In genomic region chr8:123826001-123826400, GRCm38 (mm10) we compare ENCODE assay signal across 11 mouse cellular contexts. TPM values are rescaled to one million over a fixed set of nuclear protein-coding genes. Genes with fewer than 3 reads are reported as not detected.
DNase-seq lines count a peak whose midpoint lies in the region; ATAC-seq and TF ChIP-seq lines count a peak whose summit lies in the region.
"Had no signal": no experiment of that assay in that cellular context is flagged by ENCODE, and none has a peak within 500 bp of the region (broad histone marks: within the 10 kb centered on the region; RNA-seq: fewer than 3 reads in every experiment).

No protein-coding gene starts in this region.

- no peak for TF ChIP-seq POLR2A in cerebellum, adult 2 months (IDR thresholded peaks at IDR 0.05; ENCODE audit: borderline replicate concordance, insufficient read depth, low read length)

- H3K9ac ChIP-seq in lung, embryonic 14.5 days, result no peak overlapping the region
- H3K9ac ChIP-seq: embryonic facial prominence, embryonic 15.5 days; hindbrain, embryonic 15.5 days; liver, embryonic 13.5 days had no signal

- H3K9me3 ChIP-seq in lung, embryonic 14.5 days (ENCODE audit: low read depth, low read length), result no peaks in the 10 kb centered on the region
- H3K9me3 ChIP-seq: hindbrain, embryonic 15.5 days had no signal

- 32% methylated on average over 9 of the region's 9 CpGs for WGBS in cerebellum, adult 2 months
- 58% methylated on average over 9 of the region's 9 CpGs for WGBS in lung, embryonic 14.5 days

- H3K36me3 ChIP-seq in lung, embryonic 14.5 days (ENCODE audit: insufficient read depth), result peaks cover 42% of the 10 kb centered on the region

- DNase-seq in cerebellum, adult 2 months, result peak; percentile 45 to 47
- DNase-seq in cerebellum, adult 9-11 months, result no peak
- DNase-seq in lung, embryonic 14.5 days, result peak; percentile 50
- DNase-seq in lung, postnatal 25 days (ENCODE audit: low spot score), result no peak
- peak; percentile 48 to 72 for DNase-seq in cerebellum, postnatal 25 days
- no peak for DNase-seq in adrenal gland, postnatal 25 days
- DNase-seq in layer of hippocampus, adult 9-11 months, result no peak
- DNase-seq: liver, embryonic 13.5 days had no signal

- H3K4me1 ChIP-seq in cerebellum, adult 2 months (ENCODE audit: control insufficient read depth, insufficient read depth, low read length), result peaks cover 32% of the 10 kb centered on the region
- no peaks in the 10 kb centered on the region for H3K4me1 ChIP-seq in lung, embryonic 14.5 days (ENCODE audit: insufficient read depth)
- H3K4me1 ChIP-seq: embryonic facial prominence, embryonic 15.5 days; hindbrain, embryonic 15.5 days had no signal

- no peaks in the 10 kb centered on the region for H3K27me3 ChIP-seq in cerebellum, adult 2 months (ENCODE audit: control insufficient read depth, insufficient read depth, low read length)
- H3K27me3 ChIP-seq in lung, embryonic 14.5 days (ENCODE audit: insufficient read depth, low read length), result no peaks in the 10 kb centered on the region
- H3K27me3 ChIP-seq: embryonic facial prominence, embryonic 15.5 days; hindbrain, embryonic 15.5 days; liver, embryonic 13.5 days had no signal

- no peak for ATAC-seq in lung, embryonic 14.5 days (ENCODE audit: insufficient read depth)
- ATAC-seq in megakaryocyte progenitor cell, adult 5-6 weeks (replicated peaks; ENCODE audit: poor library complexity), result peak; percentile 47; the same call in 1 of the 2 replicates

- H3K4me3 ChIP-seq in cerebellum, adult 2 months (replicated peaks; ENCODE audit: insufficient read depth, low read depth, low read length), result no peak overlapping the region
- H3K4me3 ChIP-seq in lung, embryonic 14.5 days (ENCODE audit: low read depth, low read length), result no peak overlapping the region
- H3K4me3 ChIP-seq: embryonic facial prominence, embryonic 15.5 days; hindbrain, embryonic 15.5 days; liver, embryonic 13.5 days had no signal

- H3K4me2 ChIP-seq in lung, embryonic 14.5 days, result no peak overlapping the region
- H3K4me2 ChIP-seq: embryonic facial prominence, embryonic 15.5 days; hindbrain, embryonic 15.5 days; liver, embryonic 13.5 days had no signal

- peak overlapping the region; percentile 12; the same call in 1 of the 2 replicates for H3K27ac ChIP-seq in cerebellum, adult 2 months (ENCODE audit: insufficient read depth, low read length)
- H3K27ac ChIP-seq in lung, embryonic 14.5 days (ENCODE audit: low read depth), result no peak overlapping the region
- H3K27ac ChIP-seq: embryonic facial prominence, embryonic 15.5 days; hindbrain, embryonic 15.5 days; liver, embryonic 13.5 days had no signal

- TF ChIP-seq CTCF in cerebellum, adult 2 months (IDR thresholded peaks at IDR 0.05; ENCODE audit: borderline replicate concordance, insufficient read depth, low read depth, low read length), result peak; percentile 83
- peak; percentile 66 for TF ChIP-seq CTCF in lung, embryonic 14.5 days (IDR thresholded peaks at IDR 0.05; ENCODE audit: low read depth)

RNA-seq across cellular contexts. Expression of gene Rab4a, which starts 20.2 kb away (rescaled TPM):
- 102 and 111 TPM in 2 replicates for polyA plus RNA-seq in cerebellum, adult 2 months (2012; rRNA removed)
- 30.1 and 32.1 TPM in 2 replicates for polyA plus RNA-seq in lung, embryonic 14.5 days (2014; fragmentation: Nextera tagmentation; extraction: Ambion mirVana)
- 5.3 and 12.5 TPM in 2 replicates for total RNA-seq in megakaryocyte progenitor cell, adult 5-6 weeks (2015)
- total RNA-seq in megakaryocyte progenitor cell, adult 5-6 weeks (2017), result 5.2 and 5.9 TPM in 2 replicates
- total RNA-seq in adrenal gland, postnatal 25 days (2021), result 23.6 and 24.6 TPM in 2 replicates

RNA-seq across cellular contexts. Expression of gene Ccsap, which starts 34.0 kb away (rescaled TPM):
- 19.6 and 23.5 TPM in 2 replicates for polyA plus RNA-seq in cerebellum, adult 2 months (2012; rRNA removed)
- polyA plus RNA-seq in lung, embryonic 14.5 days (2014; fragmentation: Nextera tagmentation; extraction: Ambion mirVana), result 5.6 and 7.1 TPM in 2 replicates
- 5.3 and 6.9 TPM in 2 replicates for total RNA-seq in megakaryocyte progenitor cell, adult 5-6 weeks (2015)
- 6.3 and 8.4 TPM in 2 replicates for total RNA-seq in megakaryocyte progenitor cell, adult 5-6 weeks (2017)
- total RNA-seq in adrenal gland, postnatal 25 days (2021), result 2.7 and 4.4 TPM in 2 replicates

Comparison
In these comparisons a context has a peak if more than half of its experiments do, and no peak if none do; other contexts are left out.
1. DNase-seq: peak in cerebellum, adult 2 months (2 of 2), lung, embryonic 14.5 days (single experiment) and cerebellum, postnatal 25 days (2 of 2); none in cerebellum, adult 9-11 months (single experiment), lung, postnatal 25 days (single experiment), adrenal gland, postnatal 25 days (single experiment) and layer of hippocampus, adult 9-11 months (single experiment).